Mouse (Mus musculus) forebrain, embryonic 12.5 days (tissue): ENCODE measurements around the gene Lrrn2. TPM values are rescaled to one million over a fixed set of nuclear protein-coding genes. Genes with fewer than 3 reads are reported as not detected.
A peak's percentile ranks its signal among the peaks of the same experiment; 100 is the strongest.
"Not testable (repeated sequence)": the region's sequence is repeated elsewhere in the genome, so short reads cannot be mapped to it uniquely, and the experiment has no call there.

Source experiments
- ATAC-seq: fragments of 200-750 bp; cut with Nextera tagmentation; 2 replicates; pipeline ENCODE4 v1.8.0; 2017; ENCODE audit warnings: moderate TSS enrichment; ENCODE audit not compliant: low FRiP score
- H3K27ac ChIP-seq: fragments of 300-500 bp; sonication (generic); 2 replicates; pipeline ENCODE4 v1.5.1; 2016; ENCODE audit warnings: mild to moderate bottlenecking
- H3K27me3 ChIP-seq: fragments of 300-500 bp; sonication (generic); 2 replicates; pipeline ENCODE4 v1.6.1; 2016; ENCODE audit warnings: mild to moderate bottlenecking
- H3K36me3 ChIP-seq: fragments of 300-500 bp; sonication (generic); replicated peaks from 2 replicates; pipeline ENCODE4 v1.6.1; 2016; ENCODE audit warnings: mild to moderate bottlenecking
- H3K4me1 ChIP-seq: fragments of 300-500 bp; sonication (generic); 2 replicates; pipeline ENCODE4 v1.6.1; 2016
- H3K4me2 ChIP-seq: fragments of 300-500 bp; sonication (generic); 2 replicates; pipeline ENCODE4 v1.6.1; 2016; ENCODE audit warnings: mild to moderate bottlenecking, moderate library complexity
- H3K4me3 ChIP-seq: fragments of 300-500 bp; sonication (generic); replicated peaks from 2 replicates; pipeline ENCODE4 v1.5.1; 2016; ENCODE audit warnings: mild to moderate bottlenecking
- H3K9ac ChIP-seq: fragments of 300-500 bp; sonication (generic); 2 replicates; pipeline ENCODE4 v1.6.1; 2016; ENCODE audit warnings: mild to moderate bottlenecking
- H3K9me3 ChIP-seq: fragments of 300-500 bp; sonication (generic); 2 replicates; pipeline ENCODE4 v1.6.1; 2016
- WGBS: fragments of 180-500 bp; shearing (Covaris S2); methylation state at CpG from one replicate; pipeline ENCODE4 v1.1.7; 2016; 5-methylcytosine and 5-hydroxymethylcytosine counted together
- polyA plus RNA-seq: library from polyadenylated mRNA; unstranded; fragments of >200 nt; fragmentation: Nextera tagmentation; extraction: Ambion mirVana; gene quantifications from 2 replicates; pipeline ENCODE4 v1.2.1, GENCODE M21; 2016

Lrrn2 gene
- polyA plus RNA-seq, 1 experiment from 2014 or later, result 17.9 TPM

DNA sequence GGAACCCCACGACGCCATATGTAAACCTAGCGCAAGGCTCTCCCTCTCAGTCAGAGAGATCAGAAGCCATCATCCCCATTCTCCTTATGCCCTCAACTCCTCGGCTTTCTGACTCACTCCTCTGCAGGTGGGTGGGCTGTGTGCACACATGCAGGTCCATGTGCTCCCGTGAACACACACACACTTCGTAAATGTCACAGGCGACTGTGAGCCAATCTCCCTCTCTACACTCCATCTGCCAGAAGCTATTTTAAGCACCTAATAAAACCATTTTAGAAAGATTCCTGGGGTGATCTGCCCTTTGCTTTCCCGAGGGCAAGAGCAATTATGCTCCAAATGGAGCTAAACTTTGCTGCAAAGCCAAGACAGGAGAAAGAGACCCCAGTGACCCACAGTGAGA is 65.8 kb downstream of the Lrrn2 start:
- Histone ChIP-seq H3K27me3 (no peaks in the 10 kb centered on the region), H3K36me3 (no peaks in the 10 kb centered on the region), H3K4me3 (no peak overlapping the region), H3K27ac (no peak overlapping the region), H3K4me1 (peaks cover 5% of the 10 kb centered on the region; the same call in 1 of the 2 replicates), H3K9me3 (no peaks in the 10 kb centered on the region), H3K9ac (no peak overlapping the region), H3K4me2 (no peak overlapping the region)
- WGBS, result 70% methylated on average over 8 of the region's 8 CpGs
- no peak for ATAC-seq

DNA sequence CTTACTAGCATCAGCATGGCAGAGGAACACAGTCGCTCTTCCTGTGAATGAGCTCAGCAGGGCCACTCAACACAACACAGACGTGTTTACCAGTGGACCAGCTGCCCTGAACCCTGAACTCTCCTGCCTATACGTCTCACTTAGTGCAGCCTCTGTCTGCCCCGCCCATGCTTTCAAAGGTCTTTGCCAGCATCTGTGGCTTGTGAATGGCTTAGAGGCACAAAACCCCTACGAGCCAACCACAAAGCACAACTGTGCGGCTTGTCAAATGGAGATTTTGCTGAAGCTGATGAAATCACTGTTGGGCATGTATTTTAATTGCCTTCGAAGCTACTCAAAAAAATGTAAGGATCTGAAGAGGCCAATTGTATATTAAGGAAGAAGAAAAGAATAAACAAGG is 67.7 kb downstream of the Lrrn2 start:
- no peak for ATAC-seq
- Histone ChIP-seq H3K36me3 (no peaks in the 10 kb centered on the region), H3K27ac (no peak overlapping the region), H3K9me3 (no peaks in the 10 kb centered on the region), H3K4me2 (no peak overlapping the region), H3K27me3 (no peaks in the 10 kb centered on the region), H3K9ac (no peak overlapping the region), H3K4me1 (peaks cover 5% of the 10 kb centered on the region; the same call in 1 of the 2 replicates), H3K4me3 (no peak overlapping the region)
- 31% methylated on average over 7 of the region's 7 CpGs for WGBS

DNA sequence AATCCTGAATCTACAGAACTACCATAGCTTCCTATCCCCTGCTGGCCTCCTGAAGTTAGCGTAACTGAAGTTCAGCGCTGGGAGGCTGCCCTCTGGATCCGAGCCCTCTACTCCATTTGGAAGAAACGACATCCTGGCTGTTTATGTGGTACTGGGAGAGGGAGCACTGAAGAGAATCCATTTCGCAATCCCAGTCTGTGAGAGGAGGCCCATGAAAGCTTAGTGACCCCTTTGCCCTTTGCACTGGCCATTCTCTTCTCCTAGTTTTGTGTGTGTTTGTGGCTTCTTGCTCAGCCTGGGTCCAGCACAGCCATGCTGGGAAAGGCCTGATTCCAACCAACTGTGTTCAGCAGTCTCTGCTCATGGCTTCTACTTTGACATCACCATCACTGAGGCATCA is 76.7 kb downstream of the Lrrn2 start:
- 90% methylated on average over 5 of the region's 5 CpGs for WGBS
- no peak overlapping the region for H3K27ac ChIP-seq

DNA sequence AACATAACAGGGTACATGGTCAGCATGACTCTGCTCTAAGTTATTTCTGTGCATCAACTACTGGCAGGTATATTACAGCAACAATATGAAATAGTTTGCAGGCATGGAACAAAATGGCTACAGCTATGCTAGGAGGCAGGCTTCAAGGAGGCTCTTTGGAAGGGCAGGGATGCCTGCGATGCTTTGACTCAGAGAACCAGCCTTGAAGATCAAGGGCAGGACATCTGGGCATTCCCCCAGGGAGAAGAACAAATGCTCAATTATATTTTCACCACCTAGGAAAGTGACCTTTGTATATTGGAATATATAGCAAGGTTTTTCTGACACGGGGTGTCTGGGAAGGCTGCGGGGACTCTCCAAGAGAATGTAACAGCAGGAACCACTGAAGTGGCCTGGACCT is 81.7 kb downstream of the Lrrn2 start:
- Histone ChIP-seq H3K36me3 (no peaks in the 10 kb centered on the region), H3K9ac (no peak overlapping the region), H3K27ac (no peak overlapping the region), H3K4me1 (no peaks in the 10 kb centered on the region), H3K27me3 (no peaks in the 10 kb centered on the region), H3K4me3 (no peak overlapping the region), H3K4me2 (no peak overlapping the region), H3K9me3 (no peaks in the 10 kb centered on the region)
- no peak for ATAC-seq
- WGBS, result 92% methylated on average over 3 of the region's 3 CpGs

More for the DNA sequence above, 76.7 kb downstream of the Lrrn2 start:
- no peaks in the 10 kb centered on the region for H3K36me3 ChIP-seq
- no peaks in the 10 kb centered on the region for H3K4me1 ChIP-seq
- no peak overlapping the region for H3K4me2 ChIP-seq
- no peaks in the 10 kb centered on the region for H3K27me3 ChIP-seq
- no peak overlapping the region for H3K4me3 ChIP-seq
- no peak overlapping the region for H3K9ac ChIP-seq
- no peak for ATAC-seq
- no peaks in the 10 kb centered on the region for H3K9me3 ChIP-seq

DNA sequence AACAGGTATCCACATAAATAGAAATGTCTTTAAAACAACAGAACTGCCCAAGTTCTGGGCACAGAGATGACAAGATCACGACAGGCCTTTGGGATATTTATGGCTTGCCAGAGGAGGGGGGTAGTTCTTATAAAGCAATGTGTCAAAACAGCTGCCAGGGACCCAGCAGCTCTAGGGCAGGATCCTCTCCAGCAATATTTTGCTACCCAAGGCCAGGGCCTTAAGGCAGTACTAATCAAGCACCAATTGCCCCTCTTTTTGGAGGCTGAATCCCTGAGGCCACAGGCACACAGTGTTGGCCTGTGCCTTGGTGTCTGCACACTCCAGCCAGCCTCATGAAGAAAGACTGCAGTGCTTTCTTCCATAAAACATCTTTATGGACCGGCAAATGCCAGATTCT is 84.0 kb downstream of the Lrrn2 start:
- Histone ChIP-seq H3K9ac (no peak overlapping the region), H3K4me2 (no peak overlapping the region), H3K9me3 (no peaks in the 10 kb centered on the region), H3K27me3 (no peaks in the 10 kb centered on the region), H3K36me3 (no peaks in the 10 kb centered on the region), H3K4me1 (no peaks in the 10 kb centered on the region), H3K27ac (no peak overlapping the region), H3K4me3 (no peak overlapping the region)
- WGBS, result 91% methylated on average over 2 of the region's 2 CpGs
- ATAC-seq, result no peak

DNA sequence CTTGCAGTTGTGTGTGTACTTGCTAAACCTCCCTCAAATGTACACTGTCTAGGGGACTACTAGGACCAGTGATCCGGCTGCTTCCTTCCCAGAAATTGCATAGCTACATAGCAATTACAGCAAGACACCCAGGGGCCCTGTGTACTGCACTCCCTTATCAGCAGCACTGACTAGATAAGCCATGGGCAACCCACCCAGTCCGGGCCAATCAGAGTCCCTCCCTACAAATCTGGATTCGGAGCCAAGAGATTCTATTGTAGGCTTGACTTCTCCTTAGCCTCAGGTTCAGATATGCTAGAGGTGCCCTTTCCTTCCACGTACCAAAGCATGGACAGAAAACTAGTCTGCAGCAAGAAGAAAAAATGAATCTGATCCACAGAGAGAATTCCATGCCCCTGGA is 84.6 kb downstream of the Lrrn2 start:
- Histone ChIP-seq H3K4me1 (no peaks in the 10 kb centered on the region), H3K27ac (no peak overlapping the region), H3K9ac (no peak overlapping the region), H3K4me3 (no peak overlapping the region), H3K9me3 (no peaks in the 10 kb centered on the region), H3K27me3 (no peaks in the 10 kb centered on the region), H3K4me2 (no peak overlapping the region), H3K36me3 (no peaks in the 10 kb centered on the region)
- ATAC-seq, result no peak
- 91% methylated on average over 4 of the region's 4 CpGs for WGBS

DNA sequence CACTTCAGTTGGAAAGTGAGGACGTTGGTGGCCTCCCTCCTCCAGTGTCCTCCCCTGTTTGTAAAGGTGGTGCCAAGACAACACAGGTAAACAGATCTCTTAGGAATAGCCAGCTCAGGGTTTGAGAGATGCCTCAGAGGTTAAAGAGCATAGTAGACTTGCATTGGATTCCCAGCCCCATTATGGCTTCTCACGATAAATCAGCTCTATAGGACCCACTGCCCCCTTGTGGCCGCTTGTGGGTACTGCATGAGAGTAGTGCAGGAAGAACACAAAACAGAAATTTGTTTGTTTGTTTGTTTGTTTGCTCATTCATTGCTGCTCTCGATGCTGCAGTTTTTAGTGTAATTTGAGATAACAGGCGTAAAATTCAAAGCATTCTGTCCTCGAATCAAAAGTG is 88.6 kb downstream of the Lrrn2 start:
- Histone ChIP-seq H3K4me2 (no peak overlapping the region), H3K36me3 (no peaks in the 10 kb centered on the region), H3K27ac (no peak overlapping the region), H3K4me3 (no peak overlapping the region), H3K27me3 (no peaks in the 10 kb centered on the region), H3K9me3 (no peaks in the 10 kb centered on the region), H3K9ac (no peak overlapping the region), H3K4me1 (no peaks in the 10 kb centered on the region)
- WGBS, result 25% methylated on average over 6 of the region's 6 CpGs
- ATAC-seq, result no peak

DNA sequence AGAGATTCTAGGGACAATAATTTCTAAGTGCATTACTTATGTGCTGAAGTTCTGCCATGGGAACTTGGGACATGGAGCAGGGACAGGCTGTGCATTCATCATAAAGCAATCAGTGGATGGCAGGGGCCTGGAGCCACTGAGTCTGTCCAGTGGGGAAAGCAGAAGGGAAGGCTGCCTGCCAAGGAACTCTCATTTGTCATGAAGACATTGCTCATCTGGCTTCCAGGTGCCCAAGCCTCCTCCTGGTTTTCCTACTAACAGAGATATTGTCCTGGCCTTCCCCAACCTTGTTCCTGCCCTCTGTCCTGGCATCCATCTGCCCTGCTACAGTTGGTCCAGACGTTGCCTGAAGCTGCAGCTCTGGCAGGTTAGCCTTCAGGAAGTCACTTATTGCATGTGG is 97.3 kb downstream of the Lrrn2 start:
- Histone ChIP-seq H3K27ac (no peak overlapping the region), H3K9ac (no peak overlapping the region), H3K9me3 (no peaks in the 10 kb centered on the region), H3K4me2 (no peak overlapping the region), H3K36me3 (peaks cover 10% of the 10 kb centered on the region), H3K4me1 (no peaks in the 10 kb centered on the region; the same call in 1 of the 2 replicates), H3K27me3 (no peaks in the 10 kb centered on the region), H3K4me3 (no peak overlapping the region)
- ATAC-seq, result no peak
- WGBS, result 84% methylated on average over 1 of the region's 1 CpGs

DNA sequence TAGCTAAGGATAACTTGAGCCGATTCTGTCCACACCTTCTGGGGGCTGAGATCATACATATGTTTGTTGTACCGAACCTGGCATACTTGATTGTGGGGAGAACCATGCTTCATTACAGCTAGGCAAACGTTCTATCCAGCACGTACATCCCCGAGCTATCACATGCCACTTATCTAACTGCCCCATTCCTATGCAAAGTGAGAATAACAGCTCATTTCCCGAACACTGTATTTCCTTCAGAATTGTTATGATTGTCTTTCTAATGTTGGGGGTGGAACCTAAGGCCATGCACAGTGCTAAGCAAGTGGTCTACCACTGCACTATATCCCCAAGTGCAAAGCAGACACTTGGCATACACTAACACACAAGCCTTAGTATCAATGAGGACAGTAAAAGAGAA is 101.2 kb downstream of the Lrrn2 start:
- Histone ChIP-seq H3K4me1 (no peaks in the 10 kb centered on the region; the same call in 1 of the 2 replicates), H3K9ac (no peak overlapping the region), H3K4me2 (no peak overlapping the region), H3K27me3 (no peaks in the 10 kb centered on the region), H3K27ac (no peak overlapping the region), H3K36me3 (peaks cover 39% of the 10 kb centered on the region), H3K4me3 (no peak overlapping the region), H3K9me3 (no peaks in the 10 kb centered on the region)
- no peak for ATAC-seq
- WGBS, result 91% methylated on average over 6 of the region's 6 CpGs

DNA sequence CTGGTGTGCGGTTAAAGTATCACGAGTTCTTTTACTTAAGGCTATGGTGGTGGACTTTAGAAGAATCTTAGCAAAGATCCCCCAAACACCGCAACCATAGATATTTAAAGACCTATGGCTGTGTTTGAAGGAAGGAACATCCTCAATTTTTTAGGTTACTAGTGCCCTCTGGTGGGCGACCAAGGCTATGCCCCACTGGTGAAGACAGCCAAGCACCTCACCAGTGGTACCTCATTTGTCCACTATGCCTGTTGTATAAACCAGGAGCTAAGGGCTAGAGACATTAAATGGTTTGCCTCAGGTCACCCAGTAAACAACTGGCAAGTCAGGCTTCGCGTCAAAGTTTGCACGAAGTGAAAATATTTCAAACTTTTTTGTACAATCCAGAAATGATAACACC is 102.7 kb downstream of the Lrrn2 start:
- Histone ChIP-seq H3K27me3 (no peaks in the 10 kb centered on the region), H3K4me3 (no peak overlapping the region), H3K27ac (no peak overlapping the region), H3K4me2 (no peak overlapping the region), H3K9me3 (no peaks in the 10 kb centered on the region), H3K9ac (no peak overlapping the region), H3K36me3 (peaks cover 45% of the 10 kb centered on the region), H3K4me1 (no peaks in the 10 kb centered on the region; the same call in 1 of the 2 replicates)
- 65% methylated on average over 7 of the region's 7 CpGs for WGBS
- ATAC-seq, result peak; percentile 72; the same call in 1 of the 2 replicates

DNA sequence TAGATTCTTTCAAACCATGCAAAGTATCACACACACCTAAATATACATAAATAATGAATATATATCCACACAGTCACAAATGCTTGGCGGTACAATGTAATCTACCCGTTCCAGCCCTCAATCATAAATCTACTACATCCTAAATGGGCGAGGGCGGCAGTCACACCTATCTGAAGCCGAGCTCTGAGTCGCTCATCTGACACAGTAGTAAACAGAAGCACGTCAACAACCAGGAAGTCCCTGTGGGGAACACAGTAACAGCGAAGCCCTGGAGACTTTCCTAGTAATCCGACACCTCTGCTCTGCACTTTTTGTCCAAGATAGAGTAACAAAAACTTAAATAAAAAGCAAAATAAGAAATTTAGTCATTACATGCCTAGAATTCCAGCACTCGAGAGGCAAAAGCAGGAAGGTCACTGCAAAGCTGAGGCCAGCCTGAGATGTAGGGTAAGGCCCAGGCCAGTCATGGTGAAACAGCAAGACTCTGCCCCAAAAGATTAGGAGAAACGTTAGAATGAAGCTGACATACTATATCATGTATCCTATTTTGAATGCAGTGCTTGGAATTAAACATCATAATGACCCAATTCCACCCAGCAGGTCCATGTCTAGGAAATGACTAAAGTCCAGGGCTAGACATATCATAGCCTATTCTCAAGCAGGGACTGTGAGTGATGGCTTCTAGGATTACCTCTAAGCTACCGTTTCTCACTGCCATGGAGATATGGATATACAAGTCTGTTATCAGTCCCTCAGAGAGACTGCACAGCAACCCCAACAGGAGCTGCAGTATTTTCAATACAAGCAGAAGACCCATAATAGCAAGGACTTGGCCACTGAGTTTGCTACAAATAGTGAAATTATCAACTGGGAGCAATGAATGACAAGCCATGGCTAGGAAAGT is 108.7 kb downstream of the Lrrn2 start:
- WGBS, result 92% methylated on average over 12 of the region's 12 CpGs
- H3K4me3 ChIP-seq, H3K4me1 ChIP-seq, H3K9ac ChIP-seq, H3K27ac ChIP-seq, ATAC-seq, H3K9me3 ChIP-seq, H3K4me2 ChIP-seq, H3K27me3 ChIP-seq: not testable (repeated sequence)
- peaks cover 77% of the 10 kb centered on the region for H3K36me3 ChIP-seq
